Mouse (Mus musculus): ENCODE data around the gene Mex3a. TPM values are rescaled to one million over a fixed set of nuclear protein-coding genes. Genes with fewer than 3 reads are reported as not detected.

Gene Mex3a
- total RNA-seq, 2 experiments from 2014 or later = 2.8 to 3.7 TPM

- no peak overlapping the region for H3K27ac ChIP-seq
- no peak for TF ChIP-seq CTCF (conservative IDR thresholded peaks at IDR 0.05)
- no peak overlapping the region for H3K4me3 ChIP-seq
- DNase-seq (ENCODE audit: low spot score in 2 of 2) = no peak
Measured at GRCm38 (mm10) chr3:88535527-88535926, 3.3 kb downstream of the Mex3a start.

GRCm38 (mm10) chr3:88536103-88536930, 4.1 kb downstream of the Mex3a start:
- 0 out of 2 replicates have a peak, but pooled peaks have one; percentile 8 for TF ChIP-seq CTCF (conservative IDR thresholded peaks at IDR 0.05)
- Histone ChIP-seq H3K4me3 (peak overlapping the region; percentile 69), H3K27ac (peak overlapping the region; percentile 70)
- DNase-seq (ENCODE audit: low spot score in 2 of 2) = peak; percentile 53 to 69

GRCm38 (mm10) chr3:88537146-88537545, 5.0 kb downstream of the Mex3a start:
- peak overlapping the region; percentile 69 for H3K4me3 ChIP-seq
- no peak for TF ChIP-seq CTCF (conservative IDR thresholded peaks at IDR 0.05)
- H3K27ac ChIP-seq = peak overlapping the region; percentile 70; the same call in 1 of the 2 replicates
- DNase-seq (ENCODE audit: low spot score in 2 of 2) = no peak

- Histone ChIP-seq H3K27ac (no peak overlapping the region), H3K4me3 (no peak overlapping the region)
- no peak for TF ChIP-seq CTCF (conservative IDR thresholded peaks at IDR 0.05)
- no peak for DNase-seq (ENCODE audit: low spot score in 2 of 2)
Measured at GRCm38 (mm10) chr3:88538271-88539145, 6.3 kb downstream of the Mex3a start.

GRCm38 (mm10) chr3:88539397-88539796, 7.2 kb downstream of the Mex3a start:
- no peak for TF ChIP-seq CTCF (conservative IDR thresholded peaks at IDR 0.05)
- H3K4me3 ChIP-seq = no peak overlapping the region
- DNase-seq (ENCODE audit: low spot score in 2 of 2) = no peak
- H3K27ac ChIP-seq = no peak overlapping the region

- DNase-seq (ENCODE audit: low spot score in 2 of 2) = no peak
- Histone ChIP-seq H3K4me3 (no peak overlapping the region), H3K27ac (no peak overlapping the region)
- no peak for TF ChIP-seq CTCF (conservative IDR thresholded peaks at IDR 0.05)
Measured at GRCm38 (mm10) chr3:88540085-88540484, 7.9 kb downstream of the Mex3a start.

GRCm38 (mm10) chr3:88541622-88542401, 9.6 kb downstream of the Mex3a start:
- TF ChIP-seq CTCF (conservative IDR thresholded peaks at IDR 0.05) = 0 out of 2 replicates have a peak, but pooled peaks have one; percentile 13
- no peak for DNase-seq (ENCODE audit: low spot score in 2 of 2)
- no peak overlapping the region for H3K27ac ChIP-seq
- no peak overlapping the region for H3K4me3 ChIP-seq

GRCm38 (mm10) chr3:88542486-88542885, 10.3 kb downstream of the Mex3a start:
- DNase-seq (ENCODE audit: low spot score in 2 of 2) = no peak
- Histone ChIP-seq H3K4me3 (no peak overlapping the region), H3K27ac (no peak overlapping the region)
- no peak for TF ChIP-seq CTCF (conservative IDR thresholded peaks at IDR 0.05)

- Histone ChIP-seq H3K27ac (no peak overlapping the region), H3K4me3 (no peak overlapping the region)
- no peak for TF ChIP-seq CTCF (conservative IDR thresholded peaks at IDR 0.05)
- no peak for DNase-seq (ENCODE audit: low spot score in 2 of 2)
Measured at GRCm38 (mm10) chr3:88543174-88543573, 11.0 kb downstream of the Mex3a start.

- no peak overlapping the region for H3K27ac ChIP-seq
- no peak for DNase-seq (ENCODE audit: low spot score in 2 of 2)
- no peak overlapping the region for H3K4me3 ChIP-seq
- no peak for TF ChIP-seq CTCF (conservative IDR thresholded peaks at IDR 0.05)
Measured at GRCm38 (mm10) chr3:88543651-88544410, 11.6 kb downstream of the Mex3a start.

- TF ChIP-seq CTCF (conservative IDR thresholded peaks at IDR 0.05) = peak; percentile 62
- H3K4me3 ChIP-seq = no peak overlapping the region
- no peak overlapping the region for H3K27ac ChIP-seq
- no peak for DNase-seq (ENCODE audit: low spot score in 2 of 2)
Measured at GRCm38 (mm10) chr3:88544514-88544913, 12.3 kb downstream of the Mex3a start.
